Mouse (Mus musculus): ENCODE results near the gene Gm20767. TPM values are rescaled to one million over a fixed set of nuclear protein-coding genes. Genes with fewer than 3 reads are reported as not detected.
"Not testable (repeated sequence)": the region's sequence is repeated elsewhere in the genome, so short reads cannot be mapped to it uniquely, and the experiment has no call there.

Gene Gm20767
- polyA plus RNA-seq, 1 experiment from 2014 or later, result not detected

DNA sequence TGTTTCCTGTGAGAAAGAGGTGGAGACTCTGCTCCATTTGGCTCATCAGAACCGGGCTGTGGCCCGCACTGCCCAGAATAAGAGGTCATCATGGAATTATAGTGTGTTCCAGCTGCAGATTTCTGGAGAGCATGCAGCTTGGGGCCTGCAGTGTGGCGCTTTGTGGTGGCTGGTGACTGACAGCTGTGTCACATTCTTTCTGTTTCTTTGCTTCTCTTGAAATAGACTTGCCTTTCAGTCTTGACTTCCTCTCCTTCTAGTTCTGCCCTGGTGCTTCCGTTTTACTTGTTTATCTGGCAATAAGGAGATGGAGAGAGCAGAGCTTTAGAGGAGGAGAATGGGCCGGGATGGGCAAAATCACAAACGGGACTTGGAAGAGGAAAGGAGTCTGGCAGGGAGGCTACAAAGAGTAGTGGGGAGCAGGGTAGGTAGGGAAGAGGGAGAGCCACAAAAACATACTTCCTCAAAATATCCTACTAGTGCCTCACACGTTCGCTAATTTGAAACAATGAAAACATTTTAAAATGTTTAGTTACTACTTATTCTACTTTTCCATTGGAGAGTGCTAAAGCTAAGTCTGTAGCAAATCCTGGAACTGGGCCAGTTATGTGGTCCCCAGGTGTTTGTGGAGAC lies 56.3 kb downstream of the Gm20767 start:
- not testable (repeated sequence) for H3K36me3 ChIP-seq; H3K27ac ChIP-seq; ATAC-seq (ENCODE audit: insufficient number of reproducible peaks, insufficient read depth, low FRiP score, low TSS enrichment, low read depth); H3K4me1 ChIP-seq (replicated peaks); H3K4me3 ChIP-seq (replicated peaks); H3K9me3 ChIP-seq; H3K27me3 ChIP-seq; H3K4me2 ChIP-seq; H3K9ac ChIP-seq (replicated peaks)
- 76% methylated on average over 7 of the region's 8 CpGs for whole genome bisulfite sequencing

Other genes with a start within 250 kb of the Gm20767 start
- gene Tcstv1, start 245.5 kb upstream of the Gm20767 start, polyA plus RNA-seq (2016; fragmentation: Nextera tagmentation; extraction: Ambion mirVana), result not detected in 2 replicates
- not detected in 2 replicates for gene Gm21761, start 211.0 kb upstream of the Gm20767 start, polyA plus RNA-seq (2016; fragmentation: Nextera tagmentation; extraction: Ambion mirVana)
- gene B020031M17Rik, start 189.4 kb upstream of the Gm20767 start, polyA plus RNA-seq (2016; fragmentation: Nextera tagmentation; extraction: Ambion mirVana), result not detected in 2 replicates
- not detected in 2 replicates for gene Gm36079, start 113.2 kb upstream of the Gm20767 start, polyA plus RNA-seq (2016; fragmentation: Nextera tagmentation; extraction: Ambion mirVana)
- gene Gm21188, start 88.1 kb upstream of the Gm20767 start, polyA plus RNA-seq (2016; fragmentation: Nextera tagmentation; extraction: Ambion mirVana), result not detected in 2 replicates
- gene Gm21818, start 32.2 kb downstream of the Gm20767 start, polyA plus RNA-seq (2016; fragmentation: Nextera tagmentation; extraction: Ambion mirVana), result not detected in 2 replicates
- gene Gm21762, start 75.7 kb downstream of the Gm20767 start, polyA plus RNA-seq (2016; fragmentation: Nextera tagmentation; extraction: Ambion mirVana), result not detected in 2 replicates
- gene Gm21731, start 98.9 kb downstream of the Gm20767 start, polyA plus RNA-seq (2016; fragmentation: Nextera tagmentation; extraction: Ambion mirVana), result not detected in 2 replicates
- gene AF067061, start 122.9 kb downstream of the Gm20767 start, polyA plus RNA-seq (2016; fragmentation: Nextera tagmentation; extraction: Ambion mirVana), result not detected in 2 replicates
- 0.35 TPM in 1 of 2 replicates, not detected in the other for gene BC147527, start 160.1 kb downstream of the Gm20767 start, polyA plus RNA-seq (2016; fragmentation: Nextera tagmentation; extraction: Ambion mirVana)
- gene Tcstv3, start 176.6 kb downstream of the Gm20767 start, polyA plus RNA-seq (2016; fragmentation: Nextera tagmentation; extraction: Ambion mirVana), result not detected in 2 replicates

All from limb, embryonic 12.5 days (tissue).